Mouse (Mus musculus): ENCODE results near the gene Sugp1. TPM values are rescaled to one million over a fixed set of nuclear protein-coding genes. Genes with fewer than 3 reads are reported as not detected.

Gene Sugp1
- total RNA-seq, 1 experiment from 2014 or later: 37.0 TPM

DNA sequence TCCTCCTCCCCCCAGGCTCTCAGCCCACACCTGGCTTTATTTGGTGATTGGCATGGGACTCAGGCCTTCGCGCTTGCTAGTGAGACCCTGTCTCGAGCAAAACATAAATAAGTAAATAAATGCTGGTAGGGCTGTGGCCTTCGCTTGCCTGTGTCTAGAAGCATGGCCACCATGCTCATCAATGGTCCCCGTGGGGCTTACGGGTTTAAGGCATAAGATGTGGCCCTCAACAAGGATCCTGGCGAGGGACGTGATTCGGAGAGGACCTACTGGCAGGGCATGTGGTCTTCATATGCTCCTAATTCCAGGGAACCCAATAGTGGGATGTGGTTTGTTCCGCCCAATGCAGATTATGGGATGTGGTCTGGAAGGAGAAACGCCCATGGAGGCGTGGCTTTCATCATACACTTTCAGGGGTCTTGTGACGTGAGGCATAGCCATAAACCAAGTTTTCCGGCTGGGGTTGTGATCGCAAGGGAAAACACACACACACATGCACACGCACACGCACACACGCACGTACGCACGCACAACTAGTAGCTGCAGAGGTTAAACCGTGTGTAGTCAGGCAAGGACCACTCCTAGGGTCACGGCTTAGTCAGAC is 68.7 kb downstream of the Sugp1 start:
- DNase-seq: no peak

DNA sequence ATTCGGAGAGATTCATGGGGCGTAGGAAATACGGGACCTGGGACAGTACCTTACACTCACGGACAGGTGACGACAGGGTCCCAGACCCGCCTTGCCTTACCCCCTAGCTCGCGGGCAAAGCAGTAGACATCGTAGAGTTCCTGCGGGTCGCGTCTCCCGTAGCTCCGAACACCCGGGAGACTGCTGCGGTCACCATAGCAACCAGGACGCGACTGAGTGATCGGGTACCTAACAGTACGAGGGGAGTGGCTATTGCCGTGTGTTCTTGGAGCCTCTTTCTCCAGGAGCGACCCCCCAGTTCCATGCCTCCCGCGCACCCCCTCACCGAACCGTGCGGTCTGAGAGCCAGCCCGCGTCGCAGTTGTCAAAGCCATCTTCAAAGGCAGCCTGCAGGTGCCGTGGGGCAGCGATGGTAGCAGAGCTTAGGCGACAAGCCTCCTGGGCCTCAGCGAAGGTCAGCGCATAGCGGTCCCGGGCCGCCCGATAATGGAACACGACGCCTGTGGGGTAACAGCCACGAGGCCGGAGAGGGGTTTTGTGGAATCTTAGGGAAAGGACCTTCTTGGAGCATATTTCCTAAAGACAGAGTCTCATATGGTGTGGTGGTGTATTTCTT is 69.9 kb downstream of the Sugp1 start:
- DNase-seq: no peak

DNA sequence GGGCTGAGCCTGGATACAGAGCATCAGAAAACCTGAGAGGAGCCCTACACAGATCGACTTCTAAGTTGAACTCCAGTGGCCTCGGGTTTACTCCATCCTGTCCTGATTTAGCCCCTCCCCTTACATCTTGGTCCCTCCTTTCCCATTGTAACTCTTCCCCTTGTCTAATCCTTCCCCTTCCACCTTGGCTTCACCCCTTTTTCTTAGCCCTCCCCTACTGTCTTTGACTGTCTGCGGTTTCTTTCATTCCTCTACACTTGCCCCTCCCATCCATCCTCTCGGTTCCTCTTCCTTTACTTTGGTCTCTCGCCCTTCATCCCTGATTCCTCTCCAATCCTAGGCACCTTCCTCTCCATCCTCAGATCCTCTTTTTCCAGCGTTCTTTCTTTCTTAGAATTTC is 71.9 kb downstream of the Sugp1 start:
- DNase-seq: no peak

DNA sequence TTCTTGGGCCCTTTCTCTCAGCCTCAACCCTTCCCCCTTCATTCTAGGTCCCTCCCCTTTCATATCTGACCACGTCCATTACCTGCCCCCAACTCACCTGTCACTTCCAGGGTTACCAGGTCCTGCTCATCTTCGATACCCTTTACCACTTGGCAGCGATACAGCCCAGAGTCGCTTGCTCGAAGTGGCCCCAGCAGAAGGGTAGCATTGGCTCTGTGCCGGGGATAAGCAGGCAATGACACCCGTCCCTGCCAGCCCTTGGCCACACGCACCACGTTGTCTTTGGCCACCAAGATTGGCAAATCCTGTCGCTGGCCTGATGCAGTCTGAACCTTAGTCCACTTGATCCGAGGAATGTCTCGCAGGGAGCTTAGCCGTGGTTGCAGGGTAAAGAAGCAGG is 72.3 kb downstream of the Sugp1 start:
- no peak for DNase-seq

DNA sequence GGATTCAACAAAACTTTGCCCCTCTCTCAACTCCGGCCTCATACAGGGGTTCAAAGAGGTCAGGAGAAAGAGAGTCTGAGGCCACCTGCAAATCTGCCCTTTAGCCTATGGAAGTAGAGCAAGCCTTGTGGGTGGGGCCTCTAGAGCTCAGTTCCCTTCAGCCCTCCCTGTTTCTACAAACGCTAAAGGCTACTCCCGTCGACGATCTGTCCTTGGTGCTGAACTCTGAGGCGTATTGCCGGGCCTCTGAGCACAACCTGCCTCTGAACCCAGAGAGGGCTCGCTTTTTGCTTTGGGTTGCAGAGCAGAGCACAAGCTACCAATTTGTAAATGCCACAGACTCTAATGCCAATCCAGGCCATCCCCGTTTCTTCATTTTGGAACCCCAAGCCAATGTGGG is 75.0 kb downstream of the Sugp1 start:
- peak; percentile 53 for DNase-seq

DNA sequence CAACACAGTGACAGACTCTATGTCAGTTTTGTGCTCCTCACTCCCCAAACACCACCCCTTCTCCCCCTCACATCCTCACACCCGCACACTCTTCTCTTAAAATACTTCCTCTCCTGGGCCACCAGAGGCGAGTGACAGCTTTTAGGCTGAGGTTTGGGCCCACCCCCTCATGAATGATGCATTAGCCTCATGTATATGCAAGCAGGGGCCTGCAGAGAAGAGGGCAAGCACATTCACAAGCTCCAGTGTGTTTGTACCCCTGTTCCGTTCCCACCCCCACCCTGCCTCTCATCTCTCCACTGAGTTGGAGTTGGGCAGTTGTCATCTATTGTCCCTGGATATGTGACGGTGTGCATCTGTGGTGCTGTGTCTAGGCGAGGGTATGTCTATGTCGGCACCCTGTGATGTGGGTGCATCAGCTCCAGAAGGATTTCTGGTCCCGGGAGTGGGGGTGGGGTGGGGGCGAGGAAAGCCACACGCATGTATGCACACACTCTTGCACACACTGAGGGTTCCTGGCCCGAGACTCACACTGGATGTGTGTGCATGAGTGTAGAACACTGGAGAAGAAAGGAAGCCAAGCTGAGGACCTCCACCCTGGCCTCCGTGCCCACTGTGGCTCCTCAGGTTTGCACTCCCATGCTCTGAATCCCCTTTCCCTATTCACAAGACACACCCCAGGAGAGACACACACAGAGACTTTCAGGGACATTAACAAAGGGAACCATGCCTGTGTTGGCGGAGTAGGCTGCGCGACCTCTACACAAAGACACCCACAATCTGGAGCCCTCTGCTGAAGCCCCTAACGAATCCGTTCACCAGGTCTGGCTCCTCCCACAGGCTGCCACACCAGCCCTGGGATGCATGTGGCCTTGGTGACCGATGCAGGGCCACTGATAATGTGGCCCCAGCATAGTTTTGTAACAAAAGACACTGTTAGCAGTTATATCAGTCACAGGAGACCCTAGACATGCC is 76.4 kb downstream of the Sugp1 start:
- DNase-seq: no peak

DNA sequence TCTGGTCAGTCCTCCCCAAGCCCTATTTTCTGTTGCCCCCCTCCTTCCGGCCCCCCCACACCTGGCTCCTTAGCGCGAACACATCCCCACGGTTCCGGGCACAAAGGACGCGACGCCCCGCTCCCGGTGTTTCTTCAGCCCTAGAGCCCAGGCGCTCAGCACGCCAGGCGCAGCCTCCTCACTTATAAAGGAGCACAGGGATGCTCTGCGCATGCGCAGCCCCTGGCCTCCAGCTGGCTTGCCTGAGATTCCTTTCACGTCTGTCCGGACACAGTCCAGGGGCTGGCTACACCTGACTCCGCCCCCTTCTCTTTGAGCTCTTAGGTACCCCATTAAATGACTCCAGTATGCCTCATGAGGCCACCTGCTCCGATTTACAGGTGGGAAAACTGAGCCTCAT is 78.1 kb downstream of the Sugp1 start, which contains the start of gene Ncan:
TSS of gene Ncan (minus strand) at position 207 of the 400 bp plus-strand sequence.
- peak; percentile 69 for DNase-seq

Small RNA genes lying within 50 kb of the gene (microRNA-seq; reads per million reads assigned to microRNA genes)
- 0 reads per million in 2 experiments for gene Mir7066

Other genes with a start within 250 kb of the Sugp1 start
- gene Gmip, start 234.1 kb upstream of the Sugp1 start, total RNA-seq (2021): 13.4 and 18.2 TPM in 2 replicates
- 1.7 and 2.1 TPM in 2 replicates for gene Lpar2, start 220.4 kb upstream of the Sugp1 start, total RNA-seq (2021)
- gene Pbx4, start 210.3 kb upstream of the Sugp1 start, total RNA-seq (2021): 1.7 and 2.5 TPM in 2 replicates
- gene Cilp2, start 155.1 kb upstream of the Sugp1 start, total RNA-seq (2021): not detected in 2 replicates
- gene Tssk6, start 140.6 kb upstream of the Sugp1 start, total RNA-seq (2021): 0.24 TPM in 1 of 2 replicates, not detected in the other
- 158 TPM in 2 replicates for gene Ndufa13, start 140.3 kb upstream of the Sugp1 start, total RNA-seq (2021)
- gene Yjefn3, start 140.1 kb upstream of the Sugp1 start, total RNA-seq (2021): 1.7 and 4.5 TPM in 2 replicates
- gene Gatad2a, start 46.4 kb upstream of the Sugp1 start, total RNA-seq (2021): 95.6 and 104 TPM in 2 replicates
- gene Mau2, start 79 bp upstream of the Sugp1 start, total RNA-seq (2021): 66.7 and 73.9 TPM in 2 replicates
- gene Tm6sf2, start 30.1 kb downstream of the Sugp1 start, total RNA-seq (2021): 0.43 and 1.9 TPM in 2 replicates
- 0.12 and 0.43 TPM in 2 replicates for gene Hapln4, start 40.6 kb downstream of the Sugp1 start, total RNA-seq (2021)
- gene Ncan, start 78.1 kb downstream of the Sugp1 start, total RNA-seq (2021): 0.29 and 0.30 TPM in 2 replicates
- 21.1 and 21.3 TPM in 2 replicates for gene Nr2c2ap, start 88.5 kb downstream of the Sugp1 start, total RNA-seq (2021)
- gene Rfxank, start 96.3 kb downstream of the Sugp1 start, total RNA-seq (2021): 14.6 and 17.6 TPM in 2 replicates
- gene Borcs8, start 96.7 kb downstream of the Sugp1 start, total RNA-seq (2021): 70.3 and 71.8 TPM in 2 replicates
- 0.79 TPM in 1 of 2 replicates, not detected in the other for gene Mef2b, start 96.9 kb downstream of the Sugp1 start, total RNA-seq (2021)
- 55.6 and 76.6 TPM in 2 replicates for gene Tmem161a, start 129.5 kb downstream of the Sugp1 start, total RNA-seq (2021)
- 57.7 and 65.6 TPM in 2 replicates for gene Slc25a42, start 169.5 kb downstream of the Sugp1 start, total RNA-seq (2021)
- gene Sugp2, start 191.4 kb downstream of the Sugp1 start, total RNA-seq (2021): 45.2 and 50.7 TPM in 2 replicates
- 11.3 and 20.8 TPM in 2 replicates for gene Armc6, start 191.7 kb downstream of the Sugp1 start, total RNA-seq (2021)
- 20.2 and 23.0 TPM in 2 replicates for gene Homer3, start 240.0 kb downstream of the Sugp1 start, total RNA-seq (2021)

Measured in adrenal gland, postnatal 25 days (tissue).